Mouse (Mus musculus) forebrain, embryonic 15.5 days (tissue): Measurements from ENCODE around the gene Abca1. TPM values are rescaled to one million over a fixed set of nuclear protein-coding genes. Genes with fewer than 3 reads are reported as not detected.
A peak's percentile ranks its signal among the peaks of the same experiment; 100 is the strongest.

Source experiments
- ATAC-seq: fragments of 200-750 bp; cut with Nextera tagmentation; replicated peaks from 2 replicates; pipeline ENCODE4 v1.8.0; 2017; ENCODE audit warnings: mild to moderate bottlenecking, moderate TSS enrichment, moderate library complexity
- H3K27ac ChIP-seq: fragments of 300-500 bp; sonication (generic); replicated peaks from 2 replicates; pipeline ENCODE4 v1.5.1; 2015; ENCODE audit warnings: mild to moderate bottlenecking, inconsistent platforms
- H3K27me3 ChIP-seq: fragments of 300-500 bp; sonication (generic); 2 replicates; pipeline ENCODE4 v1.6.1; 2015; ENCODE audit warnings: inconsistent platforms
- H3K36me3 ChIP-seq: fragments of 300-500 bp; sonication (generic); 2 replicates; pipeline ENCODE4 v1.6.1; 2015; ENCODE audit warnings: mild to moderate bottlenecking, inconsistent platforms
- H3K4me1 ChIP-seq: fragments of 300-500 bp; sonication (generic); 2 replicates; pipeline ENCODE4 v1.6.1; 2015; ENCODE audit warnings: inconsistent platforms
- H3K4me2 ChIP-seq: fragments of 300-500 bp; sonication (generic); replicated peaks from 2 replicates; pipeline ENCODE4 v1.6.1; 2015; ENCODE audit warnings: mild to moderate bottlenecking, inconsistent platforms
- H3K4me3 ChIP-seq: fragments of 300-500 bp; sonication (generic); 2 replicates; pipeline ENCODE4 v1.5.1; 2015; ENCODE audit warnings: mild to moderate bottlenecking, inconsistent platforms
- H3K9ac ChIP-seq: fragments of 300-500 bp; sonication (generic); replicated peaks from 2 replicates; pipeline ENCODE4 v1.6.1; 2015; ENCODE audit warnings: mild to moderate bottlenecking, inconsistent platforms
- H3K9me3 ChIP-seq: fragments of 300-500 bp; sonication (generic); 2 replicates; pipeline ENCODE4 v1.6.1; 2016; ENCODE audit warnings: inconsistent platforms
- WGBS: fragments of 180-500 bp; shearing (Covaris S2); methylation state at CpG from one replicate; pipeline ENCODE4 v1.1.7; 2015; ENCODE audit warnings: mixed read lengths; 5-methylcytosine and 5-hydroxymethylcytosine counted together
- polyA plus RNA-seq: library from polyadenylated mRNA; unstranded; fragments of >200 nt; fragmentation: Nextera tagmentation; extraction: Ambion mirVana; gene quantifications from 2 replicates; pipeline ENCODE4 v1.2.1, GENCODE M21; 2015

The Abca1 gene
- polyA plus RNA-seq, 1 experiment from 2014 or later: 10.0 TPM

GRCm38 (mm10) chr4:53015024-53015423 is 144.7 kb downstream of the Abca1 start:
- Histone ChIP-seq H3K36me3 (peaks cover 39% of the 10 kb centered on the region), H3K27me3 (no peaks in the 10 kb centered on the region), H3K9ac (no peak overlapping the region), H3K4me3 (no peak overlapping the region), H3K9me3 (no peaks in the 10 kb centered on the region), H3K27ac (no peak overlapping the region), H3K4me2 (no peak overlapping the region), H3K4me1 (peaks cover 6% of the 10 kb centered on the region)
- 96% methylated on average over 3 of the region's 3 CpGs for WGBS
- no peak for ATAC-seq

GRCm38 (mm10) chr4:53014421-53014820 is 145.3 kb downstream of the Abca1 start:
- Histone ChIP-seq H3K4me2 (no peak overlapping the region), H3K9ac (no peak overlapping the region), H3K27ac (no peak overlapping the region), H3K27me3 (no peaks in the 10 kb centered on the region), H3K9me3 (no peaks in the 10 kb centered on the region), H3K4me1 (peaks cover 6% of the 10 kb centered on the region), H3K36me3 (peaks cover 34% of the 10 kb centered on the region), H3K4me3 (no peak overlapping the region)
- WGBS: 91% methylated on average over 7 of the region's 7 CpGs
- no peak for ATAC-seq

GRCm38 (mm10) chr4:53011732-53012361 is 147.8 kb downstream of the Abca1 start, which contains the start of gene Nipsnap3b:
Gene Nipsnap3b, plus strand, starts transcription at chr4:53011880.
- H3K4me3 ChIP-seq: peak within 1 kb of the TSS; percentile 98
- H3K27me3 ChIP-seq: no peaks in the 10 kb centered on the region
- H3K4me1 ChIP-seq: peaks cover 6% of the 10 kb centered on the region
- H3K36me3 ChIP-seq: peaks cover 17% of the 10 kb centered on the region
- H3K4me2 ChIP-seq: peak within 1 kb of the TSS; percentile 59
- under 1% methylated on average over 63 of the region's 63 CpGs for WGBS
- H3K9ac ChIP-seq: peak within 1 kb of the TSS; percentile 80
- H3K27ac ChIP-seq: peak within 1 kb of the TSS; percentile 93
- H3K9me3 ChIP-seq: no peaks in the 10 kb centered on the region
- ATAC-seq: peak; percentile 96

- H3K4me1 ChIP-seq: peaks cover 6% of the 10 kb centered on the region
- H3K4me3 ChIP-seq: no peak overlapping the region
- H3K27ac ChIP-seq: no peak overlapping the region
- ATAC-seq: no peak
- H3K9ac ChIP-seq: no peak overlapping the region
- no peak overlapping the region for H3K4me2 ChIP-seq
- H3K36me3 ChIP-seq: peaks cover under 1% of the 10 kb centered on the region; the same call in 1 of the 2 replicates
- H3K27me3 ChIP-seq: no peaks in the 10 kb centered on the region
- no peaks in the 10 kb centered on the region for H3K9me3 ChIP-seq
- 92% methylated on average over 4 of the region's 4 CpGs for WGBS
Measured at GRCm38 (mm10) chr4:53009871-53010270, 149.8 kb downstream of the Abca1 start.

- no peak for ATAC-seq
Measured at GRCm38 (mm10) chr4:53009183-53009582, 150.5 kb downstream of the Abca1 start.

GRCm38 (mm10) chr4:53000154-53000553 is 159.5 kb downstream of the Abca1 start:
- Histone ChIP-seq H3K36me3 (no peaks in the 10 kb centered on the region), H3K27me3 (no peaks in the 10 kb centered on the region), H3K9me3 (no peaks in the 10 kb centered on the region), H3K4me3 (no peak overlapping the region), H3K4me1 (no peaks in the 10 kb centered on the region), H3K27ac (no peak overlapping the region), H3K4me2 (no peak overlapping the region), H3K9ac (no peak overlapping the region)
- no peak for ATAC-seq
- 84% methylated on average over 8 of the region's 8 CpGs for WGBS

More at GRCm38 (mm10) chr4:53009183-53009582, 150.5 kb downstream of the Abca1 start:
- Histone ChIP-seq H3K36me3 (no peaks in the 10 kb centered on the region), H3K4me3 (no peak overlapping the region), H3K4me1 (peaks cover 6% of the 10 kb centered on the region), H3K4me2 (no peak overlapping the region), H3K9me3 (no peaks in the 10 kb centered on the region), H3K27me3 (no peaks in the 10 kb centered on the region), H3K9ac (no peak overlapping the region), H3K27ac (no peak overlapping the region)
- 73% methylated on average over 4 of the region's 4 CpGs for WGBS

GRCm38 (mm10) chr4:52999449-52999848 is 160.2 kb downstream of the Abca1 start:
- no peak overlapping the region for H3K4me3 ChIP-seq
- WGBS: 93% methylated on average over 6 of the region's 6 CpGs
- H3K36me3 ChIP-seq: no peaks in the 10 kb centered on the region
- ATAC-seq: no peak
- no peaks in the 10 kb centered on the region for H3K27me3 ChIP-seq
- H3K9me3 ChIP-seq: no peaks in the 10 kb centered on the region
- no peak overlapping the region for H3K4me2 ChIP-seq
- H3K9ac ChIP-seq: no peak overlapping the region
- no peak overlapping the region for H3K27ac ChIP-seq
- no peaks in the 10 kb centered on the region for H3K4me1 ChIP-seq

GRCm38 (mm10) chr4:52989248-52989647 is 170.4 kb downstream of the Abca1 start, which contains the start of gene Nipsnap3a:
Gene Nipsnap3a, plus strand, starts transcription at chr4:52989272.
- Histone ChIP-seq H3K27me3 (no peaks in the 10 kb centered on the region), H3K4me2 (peak within 1 kb of the TSS; percentile 22), H3K27ac (no peak within 1 kb of the TSS), H3K4me3 (peak within 1 kb of the TSS; percentile 17; the same call in 1 of the 2 replicates), H3K9ac (0 out of 2 replicates have a peak within 1 kb of the TSS, but pooled peaks have one; percentile 2), H3K4me1 (no peaks in the 10 kb centered on the region), H3K36me3 (no peaks in the 10 kb centered on the region), H3K9me3 (no peaks in the 10 kb centered on the region)
- ATAC-seq: peak; percentile 35
- WGBS: 30% methylated on average over 12 of the region's 12 CpGs

- Histone ChIP-seq H3K9ac (no peak overlapping the region), H3K9me3 (no peaks in the 10 kb centered on the region), H3K4me1 (no peaks in the 10 kb centered on the region), H3K4me2 (no peak overlapping the region), H3K27me3 (no peaks in the 10 kb centered on the region), H3K4me3 (no peak overlapping the region), H3K27ac (no peak overlapping the region), H3K36me3 (no peaks in the 10 kb centered on the region)
- no peak for ATAC-seq
- 79% methylated on average over 2 of the region's 2 CpGs for WGBS
Measured at GRCm38 (mm10) chr4:52986266-52986665, 173.4 kb downstream of the Abca1 start.

GRCm38 (mm10) chr4:52985216-52985615 is 174.5 kb downstream of the Abca1 start:
- no peak overlapping the region for H3K9ac ChIP-seq
- H3K36me3 ChIP-seq: no peaks in the 10 kb centered on the region
- no peaks in the 10 kb centered on the region for H3K4me1 ChIP-seq
- H3K9me3 ChIP-seq: no peaks in the 10 kb centered on the region
- H3K4me3 ChIP-seq: no peak overlapping the region
- no peak overlapping the region for H3K27ac ChIP-seq
- no peaks in the 10 kb centered on the region for H3K27me3 ChIP-seq
- no peak overlapping the region for H3K4me2 ChIP-seq
- peak; percentile 67 for ATAC-seq
- WGBS: 83% methylated on average over 2 of the region's 2 CpGs
